Mouse (Mus musculus) c-Kit-negative CD71-positive TER-119-positive erythroid progenitor cells, embryonic 14.5 days (primary cell): ENCODE measurements at regions not wholly inside any gene's neighbourhood (a gene's known extent, or its start where the extent isn't known, plus 50 kb on each side); places are given as distances from the start of the nearest gene placed in this dataset.

Experiments
- DNase-seq: peaks from one replicate; pipeline ENCODE4 v3.0.0-alpha.2; 2013; ENCODE audit warnings: low read depth, low spot score

GRCm38 (mm10) chr11:32990201-32990600 is 157.0 kb downstream of the Fgf18 start:
- DNase-seq: no peak

- no peak for DNase-seq
Observed at GRCm38 (mm10) chr11:32978899-32979298, 154.5 kb upstream of the Smim23 start.

GRCm38 (mm10) chr11:32976572-32976971 is 152.2 kb upstream of the Smim23 start:
- no peak for DNase-seq

- no peak for DNase-seq
Observed at GRCm38 (mm10) chr11:32973453-32973852, 149.0 kb upstream of the Smim23 start.

GRCm38 (mm10) chr11:32965418-32965817 is 141.0 kb upstream of the Smim23 start:
- DNase-seq: no peak

GRCm38 (mm10) chr11:32963625-32964293 is 139.4 kb upstream of the Smim23 start:
- DNase-seq: no peak

GRCm38 (mm10) chr11:32961600-32961999 is 137.2 kb upstream of the Smim23 start:
- DNase-seq: peak; percentile 5

- DNase-seq: no peak
Observed at GRCm38 (mm10) chr11:32958961-32959360, 134.6 kb upstream of the Smim23 start.

GRCm38 (mm10) chr11:32956993-32957392 is 132.6 kb upstream of the Smim23 start:
- no peak for DNase-seq

- DNase-seq: no peak
Observed at GRCm38 (mm10) chr11:32952271-32952670, 127.9 kb upstream of the Smim23 start.

- DNase-seq: no peak
Observed at GRCm38 (mm10) chr11:32948132-32948531, 123.7 kb upstream of the Smim23 start.

- DNase-seq: no peak
Observed at GRCm38 (mm10) chr11:32946481-32947001, 122.1 kb upstream of the Smim23 start.

- DNase-seq: no peak
Observed at GRCm38 (mm10) chr11:32945071-32945470, 120.7 kb upstream of the Smim23 start.

- DNase-seq: no peak
Observed at GRCm38 (mm10) chr11:32941331-32942009, 117.1 kb upstream of the Smim23 start.

- DNase-seq: no peak
Observed at GRCm38 (mm10) chr11:32939102-32939501, 114.7 kb upstream of the Smim23 start.

GRCm38 (mm10) chr11:32937167-32937566 is 112.8 kb upstream of the Smim23 start:
- no peak for DNase-seq

GRCm38 (mm10) chr11:32931928-32932327 is 107.5 kb upstream of the Smim23 start:
- no peak for DNase-seq

GRCm38 (mm10) chr11:32931018-32931417 is 106.6 kb upstream of the Smim23 start:
- DNase-seq: no peak

- no peak for DNase-seq
Observed at GRCm38 (mm10) chr11:32928837-32929236, 104.4 kb upstream of the Smim23 start.

GRCm38 (mm10) chr11:32925421-32926271 is 101.2 kb upstream of the Smim23 start:
- no peak for DNase-seq

GRCm38 (mm10) chr11:32924932-32925331 is 100.5 kb upstream of the Smim23 start:
- no peak for DNase-seq

GRCm38 (mm10) chr11:32913071-32913470 is 88.7 kb upstream of the Smim23 start:
- no peak for DNase-seq
